Mouse (Mus musculus): ENCODE results near the gene Cabp4.
A peak's percentile ranks its signal among the peaks of the same experiment; 100 is the strongest.

DNA sequence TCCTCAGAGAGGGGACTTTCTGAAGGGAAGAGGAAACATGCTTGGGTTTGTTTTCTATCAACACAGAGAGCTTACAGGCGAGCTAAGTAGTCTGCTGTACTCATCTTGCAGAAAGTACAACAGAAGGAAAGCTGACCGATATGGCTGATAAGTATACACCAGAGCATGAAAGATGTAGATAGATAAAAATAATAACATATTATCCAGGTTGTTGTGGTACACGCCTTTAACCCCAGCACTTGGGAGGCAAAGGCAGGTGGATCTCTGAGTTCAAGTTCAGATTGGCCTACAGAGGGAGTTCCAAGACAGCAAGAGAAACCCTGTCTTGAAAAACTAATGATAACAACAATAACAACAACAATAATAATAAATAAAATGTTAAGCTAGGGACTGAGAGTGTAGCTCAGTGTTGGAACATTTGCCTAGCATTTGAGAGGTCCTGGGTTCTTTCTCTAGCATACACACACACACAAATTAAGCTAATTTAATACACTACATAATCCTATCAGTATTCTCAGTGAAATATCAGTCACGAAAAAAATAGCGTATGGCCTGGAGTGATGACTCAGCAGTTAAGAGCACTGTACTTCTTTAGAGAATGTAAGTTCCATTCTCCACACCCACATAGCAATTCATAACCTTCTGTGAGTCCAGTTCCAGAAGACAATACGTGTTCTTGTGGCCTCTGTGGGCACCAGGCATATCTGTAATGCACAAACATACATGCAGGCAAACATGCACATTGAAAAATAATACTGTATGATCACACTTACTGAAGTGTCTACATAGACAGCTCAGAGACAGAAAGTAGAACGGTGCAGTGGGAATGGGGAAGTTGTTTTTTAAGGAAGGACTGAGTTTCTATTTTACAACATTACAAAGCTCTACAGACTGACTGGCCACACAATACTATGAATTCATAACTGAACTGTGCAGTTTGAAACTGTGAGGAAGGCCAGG lies 21.1 kb downstream of the Cabp4 start:
- peak; percentile 33; the same call in 1 of the 2 replicates for TF ChIP-seq EP300 (IDR thresholded peaks at IDR 0.05; ENCODE audit: low read length)
- TF ChIP-seq MAZ (IDR thresholded peaks at IDR 0.05; ENCODE audit: low read depth, low read length), result no peak
- TF ChIP-seq CTCF (conservative IDR thresholded peaks at IDR 0.05 in 1 of 2, IDR thresholded peaks at IDR 0.05 in 1 of 2; ENCODE audit: low read depth in 2 of 2, low read length in 2 of 2), result peak in 1 of 2 experiments; percentile 55; a peak in 2 of 4 replicates

All from CH12.LX (cell line).